Mouse (Mus musculus) urinary bladder, postnatal 25 days (tissue): Measurements from ENCODE around the gene Lyg2.

Experiments
- DNase-seq: peaks from one replicate; pipeline ENCODE4 v3.0.0; 2022; ENCODE audit warnings: low spot score

Gene Lyg2

GRCm38 (mm10) chr1:37877736-37878460 is 38.4 kb downstream of the Lyg2 start:
- DNase-seq, result no peak

GRCm38 (mm10) chr1:37873157-37873556 is 43.1 kb downstream of the Lyg2 start:
- no peak for DNase-seq

GRCm38 (mm10) chr1:37872131-37873067 is 43.9 kb downstream of the Lyg2 start:
- DNase-seq, result peak; percentile 67

- peak; percentile 19 for DNase-seq
These were observed 44.6 kb downstream of the Lyg2 start, which contains the start of gene Lipt1 for GRCm38 (mm10) chr1:37871704-37872103. Gene Lipt1, plus strand, starts transcription at chr1:37871738.

GRCm38 (mm10) chr1:37869362-37869761 is 46.9 kb downstream of the Lyg2 start:
- no peak for DNase-seq

GRCm38 (mm10) chr1:37868640-37869039 is 47.7 kb downstream of the Lyg2 start:
- DNase-seq, result no peak

GRCm38 (mm10) chr1:37867684-37868322 is 48.5 kb downstream of the Lyg2 start:
- no peak for DNase-seq

GRCm38 (mm10) chr1:37867056-37867455 is 49.2 kb downstream of the Lyg2 start:
- no peak for DNase-seq

GRCm38 (mm10) chr1:37866286-37866685 is 50.0 kb downstream of the Lyg2 start, which contains the start of gene Tsga10:
Gene Tsga10, minus strand, starts transcription at chr1:37866429.
- DNase-seq, result no peak

GRCm38 (mm10) chr1:37865401-37866215 is 50.7 kb downstream of the Lyg2 start:
- DNase-seq, result no peak

- DNase-seq, result peak; percentile 99
These were observed 51.5 kb downstream of the Lyg2 start for GRCm38 (mm10) chr1:37864511-37865400.
